Mouse (Mus musculus): Measurements from ENCODE around the gene Bckdha. TPM values are rescaled to one million over a fixed set of nuclear protein-coding genes. Genes with fewer than 3 reads are reported as not detected.

The Bckdha gene
- polyA plus RNA-seq, 1 experiment from 2014 or later = 43.4 TPM

GRCm38 (mm10) chr7:25599663-25600062, 59.1 kb downstream of the Bckdha start:
- no peak overlapping the region for H3K9ac ChIP-seq (replicated peaks)
- no peak overlapping the region for H3K4me2 ChIP-seq (replicated peaks)
- no peaks in the 10 kb centered on the region for H3K36me3 ChIP-seq
- ATAC-seq (ENCODE audit: low FRiP score, low read depth) = no peak
- no peak overlapping the region for H3K4me3 ChIP-seq
- WGBS = 13% methylated on average over 10 of the region's 10 CpGs
- H3K4me1 ChIP-seq = no peaks in the 10 kb centered on the region
- H3K27ac ChIP-seq (replicated peaks) = no peak overlapping the region
- H3K27me3 ChIP-seq = no peaks in the 10 kb centered on the region; the same call in 1 of the 2 replicates
- no peaks in the 10 kb centered on the region for H3K9me3 ChIP-seq

- WGBS = 82% methylated on average over 3 of the region's 3 CpGs
- H3K27ac ChIP-seq (replicated peaks) = no peak overlapping the region
- H3K9me3 ChIP-seq = no peaks in the 10 kb centered on the region
- H3K36me3 ChIP-seq = no peaks in the 10 kb centered on the region
- H3K4me3 ChIP-seq = no peak overlapping the region
- no peak for ATAC-seq (ENCODE audit: low FRiP score, low read depth)
- no peaks in the 10 kb centered on the region for H3K4me1 ChIP-seq
- H3K4me2 ChIP-seq (replicated peaks) = no peak overlapping the region
- H3K27me3 ChIP-seq = no peaks in the 10 kb centered on the region
- no peak overlapping the region for H3K9ac ChIP-seq (replicated peaks)
Measured at GRCm38 (mm10) chr7:25593859-25594258, 64.9 kb downstream of the Bckdha start.

- no peak for ATAC-seq (ENCODE audit: low FRiP score, low read depth)
- H3K9ac ChIP-seq (replicated peaks) = no peak overlapping the region
- no peak overlapping the region for H3K27ac ChIP-seq (replicated peaks)
- no peaks in the 10 kb centered on the region for H3K27me3 ChIP-seq
- no peak overlapping the region for H3K4me2 ChIP-seq (replicated peaks)
- H3K4me3 ChIP-seq = no peak overlapping the region
- H3K9me3 ChIP-seq = no peaks in the 10 kb centered on the region
- no peaks in the 10 kb centered on the region for H3K36me3 ChIP-seq
- H3K4me1 ChIP-seq = no peaks in the 10 kb centered on the region
- 91% methylated on average over 2 of the region's 2 CpGs for WGBS
Measured at GRCm38 (mm10) chr7:25591226-25591625, 67.6 kb downstream of the Bckdha start.

GRCm38 (mm10) chr7:25585351-25586204, 73.2 kb downstream of the Bckdha start:
- H3K4me2 ChIP-seq (replicated peaks) = no peak overlapping the region
- ATAC-seq (ENCODE audit: low FRiP score, low read depth) = no peak
- no peak overlapping the region for H3K27ac ChIP-seq (replicated peaks)
- no peak overlapping the region for H3K9ac ChIP-seq (replicated peaks)
- no peak overlapping the region for H3K4me3 ChIP-seq
- H3K9me3 ChIP-seq = no peaks in the 10 kb centered on the region
- H3K36me3 ChIP-seq = no peaks in the 10 kb centered on the region
- 79% methylated on average over 9 of the region's 9 CpGs for WGBS
- H3K27me3 ChIP-seq = no peaks in the 10 kb centered on the region
- H3K4me1 ChIP-seq = no peaks in the 10 kb centered on the region

- H3K36me3 ChIP-seq = no peaks in the 10 kb centered on the region
- no peaks in the 10 kb centered on the region for H3K27me3 ChIP-seq
- H3K9ac ChIP-seq (replicated peaks) = no peak overlapping the region
- no peak overlapping the region for H3K4me3 ChIP-seq
- no peaks in the 10 kb centered on the region for H3K4me1 ChIP-seq
- 87% methylated on average over 5 of the region's 5 CpGs for WGBS
- H3K9me3 ChIP-seq = no peaks in the 10 kb centered on the region
- no peak overlapping the region for H3K27ac ChIP-seq (replicated peaks)
- H3K4me2 ChIP-seq (replicated peaks) = no peak overlapping the region
- ATAC-seq (ENCODE audit: low FRiP score, low read depth) = no peak
Measured at GRCm38 (mm10) chr7:25584651-25585050, 74.1 kb downstream of the Bckdha start.

GRCm38 (mm10) chr7:25582301-25582810, 76.4 kb downstream of the Bckdha start:
- ATAC-seq (ENCODE audit: low FRiP score, low read depth) = no peak
- Histone ChIP-seq H3K27ac (replicated peaks) (no peak overlapping the region), H3K36me3 (no peaks in the 10 kb centered on the region), H3K27me3 (no peaks in the 10 kb centered on the region), H3K4me1 (no peaks in the 10 kb centered on the region), H3K9me3 (no peaks in the 10 kb centered on the region), H3K4me2 (replicated peaks) (no peak overlapping the region), H3K9ac (replicated peaks) (no peak overlapping the region), H3K4me3 (no peak overlapping the region)
- 90% methylated on average over 15 of the region's 15 CpGs for WGBS

Other genes starting within 250 kb of the Bckdha start
- gene Cxcl17, start 246.1 kb downstream of the Bckdha start, polyA plus RNA-seq (2016; fragmentation: Nextera tagmentation; extraction: Ambion mirVana) = 0.65 and 0.75 TPM in 2 replicates
- gene Ceacam1, start 181.4 kb downstream of the Bckdha start, polyA plus RNA-seq (2016; fragmentation: Nextera tagmentation; extraction: Ambion mirVana) = 0.64 and 0.73 TPM in 2 replicates
- gene Ceacam2, start 119.1 kb downstream of the Bckdha start, polyA plus RNA-seq (2016; fragmentation: Nextera tagmentation; extraction: Ambion mirVana) = not detected in 2 replicates
- not detected in 2 replicates for gene Erich4, start 43.1 kb downstream of the Bckdha start, polyA plus RNA-seq (2016; fragmentation: Nextera tagmentation; extraction: Ambion mirVana)
- 26.3 and 26.5 TPM in 2 replicates for gene Dmac2, start 39.6 kb downstream of the Bckdha start, polyA plus RNA-seq (2016; fragmentation: Nextera tagmentation; extraction: Ambion mirVana)
- gene B3gnt8, start 32.3 kb downstream of the Bckdha start, polyA plus RNA-seq (2016; fragmentation: Nextera tagmentation; extraction: Ambion mirVana) = 0.71 and 1.3 TPM in 2 replicates
- 49.1 and 50.1 TPM in 2 replicates for gene Exosc5, start 183 bp upstream of the Bckdha start, polyA plus RNA-seq (2016; fragmentation: Nextera tagmentation; extraction: Ambion mirVana)
- 3.1 and 3.9 TPM in 2 replicates for gene Tmem91, start 16.2 kb upstream of the Bckdha start, polyA plus RNA-seq (2016; fragmentation: Nextera tagmentation; extraction: Ambion mirVana)
- 29.0 and 33.9 TPM in 2 replicates for gene B9d2, start 21.8 kb upstream of the Bckdha start, polyA plus RNA-seq (2016; fragmentation: Nextera tagmentation; extraction: Ambion mirVana)
- 1.3 and 1.6 TPM in 2 replicates for gene Tgfb1, start 28.0 kb upstream of the Bckdha start, polyA plus RNA-seq (2016; fragmentation: Nextera tagmentation; extraction: Ambion mirVana)
- gene Ccdc97, start 60.1 kb upstream of the Bckdha start, polyA plus RNA-seq (2016; fragmentation: Nextera tagmentation; extraction: Ambion mirVana) = 32.8 and 33.2 TPM in 2 replicates
- gene Hnrnpul1, start 95.8 kb upstream of the Bckdha start, polyA plus RNA-seq (2016; fragmentation: Nextera tagmentation; extraction: Ambion mirVana) = 70.0 and 80.5 TPM in 2 replicates
- 27.3 and 27.8 TPM in 2 replicates for gene Axl, start 129.7 kb upstream of the Bckdha start, polyA plus RNA-seq (2016; fragmentation: Nextera tagmentation; extraction: Ambion mirVana)
- gene Cyp2s1, start 157.9 kb upstream of the Bckdha start, polyA plus RNA-seq (2016; fragmentation: Nextera tagmentation; extraction: Ambion mirVana) = 0.55 and 0.64 TPM in 2 replicates
- gene Cyp2b10, start 238.6 kb upstream of the Bckdha start, polyA plus RNA-seq (2016; fragmentation: Nextera tagmentation; extraction: Ambion mirVana) = not detected in 2 replicates

Measured in midbrain, embryonic 12.5 days (tissue).